Mouse (Mus musculus) intestine, embryonic 16.5 days (tissue): ENCODE data around the gene Snx29. TPM values are rescaled to one million over a fixed set of nuclear protein-coding genes. Genes with fewer than 3 reads are reported as not detected.

ENCODE experiments used
- ATAC-seq: fragments of 200-750 bp; cut with Nextera tagmentation; 2 replicates; pipeline ENCODE4 v1.8.0; 2017; ENCODE audit warnings: moderate TSS enrichment, moderate library complexity
- H3K27ac ChIP-seq: fragments of 300-500 bp; sonication (generic); 2 replicates; pipeline ENCODE4 v1.5.1; 2014; ENCODE audit warnings: mild to moderate bottlenecking, low read length
- H3K27me3 ChIP-seq: fragments of 300-500 bp; sonication (generic); replicated peaks from 2 replicates; pipeline ENCODE4 v1.6.1; 2014; ENCODE audit warnings: low read length, control low read depth, mixed read lengths; ENCODE audit not compliant: control insufficient read depth, insufficient read depth
- H3K36me3 ChIP-seq: fragments of 300-500 bp; sonication (generic); 2 replicates; pipeline ENCODE4 v1.6.1; 2014; ENCODE audit warnings: low read length, control low read depth; ENCODE audit not compliant: control insufficient read depth, insufficient read depth
- H3K4me1 ChIP-seq: fragments of 300-500 bp; sonication (generic); 2 replicates; pipeline ENCODE4 v1.6.1; 2014; ENCODE audit warnings: low read length, control low read depth, mixed read lengths; ENCODE audit not compliant: control insufficient read depth, insufficient read depth
- H3K4me2 ChIP-seq: fragments of 300-500 bp; sonication (generic); 2 replicates; pipeline ENCODE4 v1.6.1; 2014; ENCODE audit warnings: low read depth, low read length, control low read depth
- H3K4me3 ChIP-seq: fragments of 300-500 bp; sonication (generic); 2 replicates; pipeline ENCODE4 v1.5.1; 2014; ENCODE audit warnings: mild to moderate bottlenecking, low read length
- H3K9ac ChIP-seq: fragments of 300-500 bp; sonication (generic); 2 replicates; pipeline ENCODE4 v1.6.1; 2014; ENCODE audit warnings: low read depth, low read length
- H3K9me3 ChIP-seq: fragments of 300-500 bp; sonication (generic); 2 replicates; pipeline ENCODE4 v1.6.1; 2016; ENCODE audit warnings: low read length, control low read depth; ENCODE audit not compliant: control insufficient read depth
- WGBS: fragments of 180-500 bp; shearing (Covaris S2); extraction: QIAGEN DNeasy Blood & Tissue Kit; methylation state at CpG from one replicate; pipeline ENCODE4 v1.1.7; 2014; 5-methylcytosine and 5-hydroxymethylcytosine counted together
- polyA plus RNA-seq: library from polyadenylated mRNA; unstranded; fragments of >200 nt; fragmentation: Nextera tagmentation; extraction: Ambion mirVana; gene quantifications from 2 replicates; pipeline ENCODE4 v1.2.1, GENCODE M21; 2015

The Snx29 gene
- polyA plus RNA-seq, 1 experiment from 2014 or later: 6.3 TPM

GRCm38 (mm10) chr16:11729815-11730214, 407.1 kb downstream of the Snx29 start:
- H3K9ac ChIP-seq: no peak overlapping the region
- H3K4me2 ChIP-seq: no peak overlapping the region
- H3K9me3 ChIP-seq: no peaks in the 10 kb centered on the region
- no peak overlapping the region for H3K4me3 ChIP-seq
- no peaks in the 10 kb centered on the region for H3K27me3 ChIP-seq
- no peaks in the 10 kb centered on the region for H3K4me1 ChIP-seq
- no peak overlapping the region for H3K27ac ChIP-seq
- no peaks in the 10 kb centered on the region for H3K36me3 ChIP-seq
- ATAC-seq: no peak
- WGBS: 78% methylated on average over 5 of the region's 5 CpGs

GRCm38 (mm10) chr16:11731014-11731535, 408.4 kb downstream of the Snx29 start:
- 76% methylated on average over 5 of the region's 5 CpGs for WGBS
- no peaks in the 10 kb centered on the region for H3K36me3 ChIP-seq
- H3K27me3 ChIP-seq: no peaks in the 10 kb centered on the region
- no peak overlapping the region for H3K9ac ChIP-seq
- H3K4me3 ChIP-seq: no peak overlapping the region
- H3K4me2 ChIP-seq: no peak overlapping the region
- no peak overlapping the region for H3K27ac ChIP-seq
- H3K9me3 ChIP-seq: no peaks in the 10 kb centered on the region
- no peaks in the 10 kb centered on the region for H3K4me1 ChIP-seq
- no peak for ATAC-seq

- Histone ChIP-seq H3K9me3 (no peaks in the 10 kb centered on the region), H3K4me1 (0 out of 2 replicates have a peak, but pooled peaks cover 3% of the 10 kb centered on the region), H3K27ac (no peak overlapping the region), H3K27me3 (no peaks in the 10 kb centered on the region), H3K4me3 (no peak overlapping the region), H3K36me3 (no peaks in the 10 kb centered on the region), H3K4me2 (no peak overlapping the region), H3K9ac (no peak overlapping the region)
- 45% methylated on average over 7 of the region's 7 CpGs for WGBS
- ATAC-seq: no peak
These were observed 415.6 kb downstream of the Snx29 start for GRCm38 (mm10) chr16:11738341-11738740.

GRCm38 (mm10) chr16:11741951-11742350, 419.2 kb downstream of the Snx29 start:
- no peaks in the 10 kb centered on the region for H3K9me3 ChIP-seq
- no peaks in the 10 kb centered on the region for H3K27me3 ChIP-seq
- no peaks in the 10 kb centered on the region for H3K36me3 ChIP-seq
- H3K9ac ChIP-seq: no peak overlapping the region
- no peak for ATAC-seq
- no peak overlapping the region for H3K27ac ChIP-seq
- 0 out of 2 replicates have a peak, but pooled peaks cover 3% of the 10 kb centered on the region for H3K4me1 ChIP-seq
- H3K4me3 ChIP-seq: no peak overlapping the region
- no peak overlapping the region for H3K4me2 ChIP-seq
- 78% methylated on average over 5 of the region's 5 CpGs for WGBS

GRCm38 (mm10) chr16:11742351-11742750, 419.6 kb downstream of the Snx29 start:
- ATAC-seq: no peak
- Histone ChIP-seq H3K9me3 (no peaks in the 10 kb centered on the region), H3K4me1 (0 out of 2 replicates have a peak, but pooled peaks cover 3% of the 10 kb centered on the region), H3K4me3 (no peak overlapping the region), H3K36me3 (no peaks in the 10 kb centered on the region), H3K27ac (no peak overlapping the region), H3K4me2 (no peak overlapping the region), H3K9ac (no peak overlapping the region), H3K27me3 (no peaks in the 10 kb centered on the region)
- 88% methylated on average over 7 of the region's 7 CpGs for WGBS

- no peak for ATAC-seq
These were observed 420.3 kb downstream of the Snx29 start for GRCm38 (mm10) chr16:11743013-11743412.

GRCm38 (mm10) chr16:11743724-11744123, 421.0 kb downstream of the Snx29 start:
- Histone ChIP-seq H3K27me3 (no peaks in the 10 kb centered on the region), H3K4me2 (no peak overlapping the region), H3K4me3 (no peak overlapping the region), H3K9ac (no peak overlapping the region), H3K4me1 (0 out of 2 replicates have a peak, but pooled peaks cover 3% of the 10 kb centered on the region), H3K27ac (no peak overlapping the region), H3K9me3 (no peaks in the 10 kb centered on the region), H3K36me3 (no peaks in the 10 kb centered on the region)
- 69% methylated on average over 4 of the region's 4 CpGs for WGBS
- ATAC-seq: no peak

More at GRCm38 (mm10) chr16:11743013-11743412, 420.3 kb downstream of the Snx29 start:
- Histone ChIP-seq H3K36me3 (no peaks in the 10 kb centered on the region), H3K9ac (no peak overlapping the region), H3K27me3 (no peaks in the 10 kb centered on the region), H3K4me3 (no peak overlapping the region), H3K4me1 (0 out of 2 replicates have a peak, but pooled peaks cover 3% of the 10 kb centered on the region), H3K4me2 (no peak overlapping the region), H3K27ac (no peak overlapping the region), H3K9me3 (no peaks in the 10 kb centered on the region)
- 66% methylated on average over 3 of the region's 3 CpGs for WGBS

GRCm38 (mm10) chr16:11746036-11746435, 423.3 kb downstream of the Snx29 start:
- WGBS: 91% methylated on average over 2 of the region's 2 CpGs
- Histone ChIP-seq H3K36me3 (no peaks in the 10 kb centered on the region), H3K9ac (no peak overlapping the region), H3K4me3 (no peak overlapping the region), H3K4me2 (no peak overlapping the region), H3K27ac (no peak overlapping the region), H3K9me3 (no peaks in the 10 kb centered on the region), H3K4me1 (0 out of 2 replicates have a peak, but pooled peaks cover 3% of the 10 kb centered on the region), H3K27me3 (no peaks in the 10 kb centered on the region)
- ATAC-seq: no peak

- no peak overlapping the region for H3K9ac ChIP-seq
- H3K36me3 ChIP-seq: no peaks in the 10 kb centered on the region
- 0 out of 2 replicates have a peak, but pooled peaks cover 3% of the 10 kb centered on the region for H3K4me1 ChIP-seq
- H3K4me3 ChIP-seq: no peak overlapping the region
- H3K27me3 ChIP-seq: no peaks in the 10 kb centered on the region
- H3K4me2 ChIP-seq: no peak overlapping the region
- no peaks in the 10 kb centered on the region for H3K9me3 ChIP-seq
- no peak for ATAC-seq
- H3K27ac ChIP-seq: no peak overlapping the region
- WGBS: 92% methylated on average over 5 of the region's 5 CpGs
These were observed 425.2 kb downstream of the Snx29 start for GRCm38 (mm10) chr16:11747867-11748266.

GRCm38 (mm10) chr16:11749111-11749510, 426.4 kb downstream of the Snx29 start:
- Histone ChIP-seq H3K4me2 (no peak overlapping the region), H3K4me1 (no peaks in the 10 kb centered on the region), H3K9ac (no peak overlapping the region), H3K4me3 (no peak overlapping the region), H3K9me3 (no peaks in the 10 kb centered on the region), H3K27me3 (no peaks in the 10 kb centered on the region), H3K27ac (no peak overlapping the region), H3K36me3 (no peaks in the 10 kb centered on the region)
- no peak for ATAC-seq
- WGBS: 86% methylated on average over 3 of the region's 3 CpGs
